Mouse (Mus musculus) MEL (cell line): ENCODE data around the gene 4933405L10Rik.

Source experiments
- TCF12 ChIP-seq: IDR thresholded peaks from 2 replicates; pipeline ENCODE4 v1.6.1; 2014; ENCODE audit warnings: low read depth, mild to moderate bottlenecking, inconsistent platforms, low read length, improper control_type of control experiment, moderate library complexity
- USF1 ChIP-seq: IDR thresholded peaks from 2 replicates; pipeline ENCODE4 v1.6.1; 2014; ENCODE audit warnings: low read depth, mild to moderate bottlenecking, inconsistent platforms, low read length, improper control_type of control experiment, moderate library complexity

- TF ChIP-seq TCF12 (no peak), USF1 (no peak)
Observed at GRCm38 (mm10) chr8:105700566-105700965, 6.9 kb upstream of the 4933405L10Rik start.
